Mouse (Mus musculus): ENCODE measurements around the gene Tmem158.

- TF ChIP-seq CTCF (conservative IDR thresholded peaks at IDR 0.05; ENCODE audit: low read length) (no peak), POU5F1 (IDR thresholded peaks at IDR 0.05; ENCODE audit: borderline replicate concordance, low read length) (no peak)
Measured at GRCm38 (mm10) chr9:123278003-123278402, 17.4 kb upstream of the Tmem158 start.

Measured in E14TG2a.4 (cell line).